Mouse (Mus musculus) thymus, postnatal 10 days (tissue): ENCODE measurements around the gene Tmem242.
A peak's percentile ranks its signal among the peaks of the same experiment; 100 is the strongest.

Experiments used
- DNase-seq, 2 experiments: peaks; one replicate each; pipeline ENCODE4 v3.0.0; 2021; ENCODE audit warnings: low spot score in 2 of 2

The Tmem242 gene

DNA sequence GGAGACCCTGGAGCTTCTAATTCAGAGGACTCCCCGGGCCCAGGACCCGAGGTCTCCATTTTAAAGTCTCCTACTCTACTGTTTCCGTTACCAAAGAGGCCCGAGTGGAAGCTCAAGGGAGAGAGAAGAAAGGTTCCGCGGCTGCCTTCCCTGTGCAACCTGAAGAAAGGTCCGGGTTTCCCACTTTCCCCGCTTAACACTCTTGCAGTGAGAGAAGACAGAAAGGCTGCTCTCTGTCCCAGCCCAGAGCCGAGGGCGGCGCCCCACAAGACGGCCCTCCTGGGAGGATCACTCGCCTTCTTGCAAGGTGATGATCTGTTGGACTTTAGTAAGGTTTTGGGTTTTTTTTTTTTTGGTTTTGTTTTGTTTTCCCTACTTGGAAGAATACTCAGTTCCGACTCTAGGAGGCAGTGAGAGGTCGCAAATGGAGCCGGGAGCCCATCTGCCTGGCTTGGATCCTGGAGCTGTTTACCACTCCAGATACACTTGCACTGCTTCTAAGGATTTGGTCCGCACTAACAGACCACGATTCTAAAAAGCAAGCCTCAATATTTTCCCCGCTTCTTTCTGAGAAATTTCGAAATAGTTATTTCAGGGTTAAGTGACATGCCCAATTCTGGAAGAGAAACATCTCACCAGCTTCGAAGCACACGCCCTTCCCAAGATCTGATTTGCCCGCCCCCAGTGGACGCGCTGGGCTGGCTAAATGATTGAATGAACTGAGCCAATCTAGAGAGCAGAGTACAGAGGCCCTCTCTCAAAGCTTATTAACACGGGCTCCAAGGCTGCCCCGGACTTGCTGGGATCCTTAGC is at the start of gene Tmem242:
Tmem242 (minus strand) TSS at position 101 of the 813 bp plus-strand sequence.
- peak; percentile 79 to 93 for DNase-seq

DNA sequence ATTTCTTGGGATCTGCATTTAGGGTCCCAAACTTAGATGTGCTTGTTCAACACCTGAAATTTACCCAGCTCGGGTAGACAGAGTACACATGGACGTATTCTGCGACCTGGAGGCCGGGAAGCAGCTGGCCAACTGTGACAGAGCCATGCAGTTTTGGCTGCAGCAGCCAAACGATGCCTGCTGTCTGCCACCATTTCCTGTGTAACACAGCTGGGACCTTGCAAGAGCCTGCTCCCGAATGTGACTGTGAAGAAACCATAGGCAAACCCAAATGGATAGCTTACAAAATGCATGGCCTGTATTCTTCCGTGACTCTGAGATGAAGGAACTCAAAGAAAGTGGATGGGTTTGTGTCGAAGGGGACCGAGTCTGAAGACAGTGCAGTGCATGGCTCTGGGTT is 48.1 kb upstream of the Tmem242 start:
- peak; percentile 50 to 52 for DNase-seq

DNA sequence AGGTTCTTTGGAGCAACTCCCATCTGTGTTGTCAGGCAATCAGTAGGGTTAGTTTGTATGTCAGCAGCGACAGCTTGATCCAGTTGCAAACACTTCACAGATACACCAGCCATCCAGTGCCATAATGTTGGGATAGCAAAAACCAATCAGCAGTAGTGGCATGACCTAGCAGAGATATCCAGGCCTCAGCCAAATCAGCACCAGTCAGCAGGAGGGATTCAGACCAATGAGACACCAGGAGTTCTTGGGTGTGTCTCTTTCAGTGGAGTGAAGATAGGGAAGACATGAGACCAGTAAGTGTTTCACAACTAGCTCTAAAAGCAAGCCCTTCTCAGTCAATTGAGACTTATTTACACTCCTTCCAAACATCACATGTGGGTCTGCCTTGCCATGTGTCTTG is 44.6 kb upstream of the Tmem242 start:
- no peak for DNase-seq

DNA sequence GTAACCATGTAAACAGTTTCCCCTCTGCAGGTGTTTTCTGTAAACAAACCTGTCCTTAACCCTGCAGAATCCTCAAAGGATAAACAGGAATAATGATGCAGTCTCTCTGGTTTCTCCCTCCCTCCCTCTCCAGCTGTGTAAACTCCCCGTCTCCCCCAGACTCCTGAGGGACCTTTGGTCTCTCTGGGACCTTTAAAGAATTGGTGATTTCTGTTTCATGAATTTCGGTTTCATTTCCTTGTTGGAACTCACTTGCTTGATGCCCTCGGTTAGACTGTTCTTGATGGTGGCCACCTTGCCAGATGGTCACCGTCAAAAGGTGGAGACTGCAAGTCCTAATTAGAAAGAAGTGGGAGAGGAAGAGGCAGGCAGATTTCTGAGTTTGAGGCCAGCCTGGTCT is 43.4 kb upstream of the Tmem242 start:
- DNase-seq = no peak

DNA sequence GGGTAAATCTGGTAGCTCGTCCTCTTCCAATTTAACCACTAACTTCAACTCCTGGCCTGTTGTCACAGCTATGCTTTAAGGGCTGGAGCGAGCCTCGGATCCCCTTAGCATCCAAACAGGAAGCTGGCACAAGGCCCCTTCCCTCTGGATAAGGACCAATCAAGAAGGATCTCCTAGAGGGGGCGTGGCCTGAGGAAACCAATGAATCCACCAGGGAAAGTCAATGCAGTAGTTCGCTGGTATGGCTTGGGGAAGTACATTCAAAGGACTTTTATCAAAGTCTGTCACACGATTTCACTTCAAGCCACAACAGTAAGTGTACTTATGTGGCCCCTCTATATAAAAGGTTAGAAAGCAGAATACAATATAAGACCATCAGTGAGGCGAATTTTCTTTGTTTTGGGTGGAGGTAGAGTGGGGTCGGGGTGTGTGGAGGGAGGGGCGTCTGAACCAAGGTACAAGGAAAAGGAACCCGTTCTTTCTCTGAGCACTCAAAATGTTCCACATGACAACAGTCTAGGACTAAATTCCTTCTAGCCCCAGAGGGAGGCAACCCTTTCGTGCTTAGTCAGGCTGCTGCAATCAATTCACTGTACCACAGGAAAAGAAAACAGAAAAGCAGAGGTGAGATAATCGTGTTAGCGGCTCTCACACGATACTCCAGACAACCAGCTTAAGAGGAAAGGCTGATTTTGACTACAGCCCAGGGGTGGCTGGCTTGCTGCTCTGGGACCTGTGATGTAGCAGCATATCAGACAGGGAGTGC is 36.1 kb upstream of the Tmem242 start:
- DNase-seq = no peak

DNA sequence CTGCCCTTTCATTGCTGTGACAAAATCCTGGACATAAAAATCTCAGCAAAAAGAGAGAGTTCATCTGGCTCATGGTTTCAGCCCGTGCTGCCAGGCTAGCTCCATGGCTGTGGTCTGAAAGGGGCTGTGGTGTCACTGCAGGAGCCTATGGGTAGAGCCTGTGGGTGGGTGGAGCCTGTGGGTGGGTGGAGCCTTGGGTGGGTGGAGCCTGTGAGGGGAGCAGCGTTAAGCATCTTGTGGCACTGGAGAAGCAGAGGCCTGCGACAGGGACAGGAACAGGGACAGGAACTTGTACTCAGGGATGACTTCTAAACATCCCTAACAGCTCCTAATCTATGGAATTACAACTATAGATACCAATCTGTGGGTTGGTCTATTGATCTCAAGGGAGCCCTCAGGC is 32.2 kb upstream of the Tmem242 start:
- no peak for DNase-seq

DNA sequence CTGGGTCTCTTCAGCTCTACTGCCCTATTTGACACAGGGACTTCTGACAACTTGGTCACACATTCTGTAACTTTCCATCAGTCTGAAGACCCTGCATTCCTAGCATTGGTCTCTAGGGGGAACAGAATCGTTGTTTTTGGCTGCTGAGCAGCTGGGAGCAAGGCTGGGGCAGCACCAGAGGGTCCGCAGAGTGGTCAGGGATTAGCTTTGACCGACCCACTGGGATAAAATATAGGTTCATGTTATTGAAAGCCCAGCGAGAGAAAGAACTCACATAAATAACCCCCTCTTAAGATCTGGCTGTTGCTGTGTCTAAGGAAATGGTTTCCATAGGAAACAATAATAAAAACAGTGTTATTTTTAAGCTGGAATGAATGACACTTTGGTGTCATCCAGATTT is 27.1 kb upstream of the Tmem242 start:
- no peak for DNase-seq

DNA sequence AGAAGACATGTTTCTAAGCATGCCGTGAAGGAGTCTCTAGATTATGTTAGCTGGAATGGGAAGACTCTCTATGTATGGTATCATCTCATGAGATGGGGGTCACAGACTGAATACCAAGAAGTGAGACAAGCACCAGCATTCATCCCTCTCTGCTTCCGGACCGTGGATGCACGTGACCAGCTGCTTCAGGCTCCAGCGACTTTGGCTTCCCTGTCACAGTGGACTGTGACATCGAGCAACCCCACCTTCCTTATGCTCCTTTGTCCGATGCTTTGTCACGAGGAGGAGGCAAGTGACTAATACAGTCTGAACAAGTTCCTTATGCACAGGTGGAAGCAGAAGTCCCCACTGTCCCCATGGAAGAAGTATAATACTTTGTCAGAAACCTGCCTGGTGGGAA is 26.7 kb upstream of the Tmem242 start:
- no peak for DNase-seq

DNA sequence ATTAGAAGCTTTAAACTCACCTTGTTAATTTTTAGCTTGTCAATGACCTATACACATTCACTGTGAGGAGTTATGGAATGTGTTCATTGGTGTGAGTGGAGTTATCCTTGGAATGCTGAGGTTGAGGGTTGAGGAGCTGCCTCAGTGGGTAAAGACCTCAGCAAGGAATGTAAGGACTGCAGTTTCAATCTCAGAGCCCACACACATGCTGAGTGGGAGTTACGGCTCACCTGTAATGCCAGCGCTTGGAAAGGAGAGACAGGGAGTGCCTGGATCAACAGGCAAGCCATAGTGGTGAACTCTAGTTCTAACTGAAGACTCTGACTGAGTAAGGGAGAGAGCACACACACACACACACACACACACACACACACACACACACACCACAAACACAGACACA is 23.9 kb upstream of the Tmem242 start:
- DNase-seq = no peak

DNA sequence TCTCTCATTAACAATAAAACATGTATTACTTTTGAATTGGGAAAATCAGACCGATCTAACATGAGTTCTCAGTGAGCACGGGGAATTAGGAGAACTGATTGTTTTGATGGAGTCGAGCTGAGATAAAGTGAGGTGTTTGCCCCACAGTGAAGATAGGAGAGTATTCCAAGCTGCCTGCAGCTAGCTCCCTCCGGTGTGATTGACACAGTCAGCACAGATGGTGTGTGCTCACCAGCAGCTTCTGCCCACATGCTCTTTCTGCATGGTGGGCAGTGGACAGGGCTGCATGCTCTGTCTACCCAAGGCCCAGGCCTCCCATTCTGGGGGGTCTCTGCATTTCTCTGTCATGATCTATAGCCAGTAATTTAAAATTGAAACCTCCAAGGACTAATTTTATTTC is 13.6 kb upstream of the Tmem242 start:
- no peak for DNase-seq

DNA sequence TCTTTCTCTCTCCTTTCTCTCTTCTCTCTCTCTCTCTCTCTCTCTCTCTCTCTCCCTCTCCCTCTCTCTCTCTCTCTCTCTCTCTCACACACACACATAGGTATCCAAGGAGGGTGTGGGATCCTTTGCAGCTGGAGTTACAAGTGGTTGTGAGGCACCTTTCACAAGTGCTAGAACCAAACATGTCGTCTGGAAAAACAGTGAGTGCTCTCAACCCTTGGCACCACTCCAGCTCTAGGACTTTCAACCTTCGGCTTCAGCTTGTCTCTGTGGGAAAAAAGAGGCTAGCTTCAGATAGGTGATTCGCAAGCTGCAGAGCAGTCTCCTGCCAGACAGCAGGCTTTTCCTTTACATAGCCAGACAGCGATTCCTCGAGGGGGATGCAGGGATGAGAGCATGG is 3.7 kb upstream of the Tmem242 start:
- DNase-seq = no peak

DNA sequence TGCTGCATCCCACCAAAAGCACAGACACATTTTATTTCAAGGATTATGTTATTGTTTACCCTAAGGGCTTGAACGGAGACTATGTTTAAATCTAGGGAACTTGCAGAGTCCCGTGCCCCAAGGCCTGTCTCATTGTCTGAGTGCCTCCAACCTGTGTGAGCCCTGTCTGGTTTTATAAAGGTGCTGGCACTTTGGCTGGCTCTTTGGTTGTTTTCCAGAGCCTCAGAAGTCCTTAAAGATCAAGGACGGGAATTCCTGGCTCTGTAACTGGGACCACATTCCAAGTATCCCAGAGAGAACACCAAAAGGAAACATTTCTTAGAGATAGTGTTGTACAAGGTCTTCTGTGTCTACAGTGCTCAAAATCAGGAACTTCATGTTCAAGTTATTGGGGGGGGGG is 3.2 kb upstream of the Tmem242 start:
- DNase-seq = no peak

DNA sequence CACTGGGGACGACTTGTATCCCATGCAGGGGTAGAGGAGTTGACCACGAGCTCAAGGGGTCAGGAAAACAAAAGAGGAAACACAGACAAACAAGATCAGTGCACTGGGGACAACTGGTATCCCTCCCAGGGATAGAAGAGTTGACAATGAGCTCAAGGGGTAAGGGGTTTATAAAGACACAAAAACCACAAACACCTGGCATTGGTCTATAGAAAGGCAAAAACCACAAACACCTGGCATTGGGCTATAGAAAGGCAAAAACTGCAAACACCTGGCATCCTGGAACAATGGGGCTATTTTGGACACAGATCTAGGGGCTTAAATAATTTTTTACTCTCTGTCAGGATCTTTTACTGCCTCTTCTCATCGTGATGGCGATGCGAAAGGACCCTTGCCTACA is 2.3 kb upstream of the Tmem242 start:
- DNase-seq = peak; percentile 29 to 43

DNA sequence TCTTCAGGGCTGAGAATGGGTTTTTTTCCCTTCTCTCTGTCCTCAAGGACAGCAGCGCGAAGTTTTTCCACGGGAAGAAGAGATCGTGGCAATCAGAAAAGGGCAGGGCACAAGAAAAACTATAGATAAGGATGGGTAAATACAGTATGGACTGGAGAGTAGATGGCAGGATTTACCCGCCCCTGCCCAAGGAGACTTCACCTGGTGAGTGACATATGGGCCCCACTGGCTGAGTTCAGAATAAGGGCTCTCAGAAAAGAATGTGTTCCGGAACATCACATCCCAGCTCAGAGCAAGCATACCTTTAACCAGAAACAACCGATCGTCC is 264 bp downstream of the Tmem242 start:
- no peak for DNase-seq

DNA sequence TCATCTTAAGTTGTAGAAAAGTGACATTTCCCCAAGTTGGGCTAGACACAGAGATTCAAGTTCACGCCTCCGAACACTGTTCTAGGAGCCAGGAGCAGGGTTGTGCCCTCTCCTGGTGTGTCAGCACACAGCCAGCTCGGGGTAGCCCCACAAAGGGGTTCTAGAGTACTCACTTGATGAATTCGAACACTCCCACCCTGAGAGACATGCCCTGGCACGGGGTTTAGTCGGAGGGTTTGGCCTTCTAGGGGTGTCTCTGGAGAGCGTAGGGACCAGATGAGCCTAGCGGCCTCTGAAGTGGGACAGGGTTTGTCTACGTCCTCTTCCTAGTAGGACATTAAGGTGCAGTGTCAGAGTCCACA is 10.3 kb downstream of the Tmem242 start:
- DNase-seq = no peak

DNA sequence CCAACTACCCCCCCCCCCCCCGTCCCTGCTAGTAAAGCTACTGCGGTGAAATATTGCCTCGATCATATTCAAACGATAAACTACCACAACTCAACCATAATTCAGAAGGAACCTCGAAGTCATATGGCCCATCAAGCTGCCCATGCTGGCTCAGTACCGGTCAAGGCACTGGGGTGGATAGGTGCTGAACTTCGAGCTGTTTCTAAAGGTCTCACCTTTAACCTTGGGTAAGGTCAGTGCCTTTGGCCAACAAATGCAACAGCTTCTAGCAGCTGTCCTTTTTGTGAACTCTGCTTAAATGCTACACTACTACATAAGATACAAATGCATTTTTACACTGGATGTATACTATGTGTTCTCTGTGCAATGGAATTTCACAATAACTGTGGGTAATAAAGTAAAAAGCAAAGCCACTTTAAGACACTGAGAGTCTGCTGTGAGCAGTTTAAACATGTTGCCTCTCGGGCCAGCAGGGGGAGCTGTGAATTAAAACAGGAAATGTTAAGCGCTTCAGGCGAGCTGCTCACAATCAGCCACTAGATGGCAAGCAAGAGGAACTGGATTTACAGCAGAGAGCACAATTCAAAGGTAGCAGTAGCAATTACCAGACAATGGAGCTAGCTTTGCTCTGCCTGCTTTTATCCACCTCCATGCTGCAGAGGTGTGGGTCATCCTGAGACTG is 10.8 kb downstream of the Tmem242 start:
- peak; percentile 78 to 95 for DNase-seq

DNA sequence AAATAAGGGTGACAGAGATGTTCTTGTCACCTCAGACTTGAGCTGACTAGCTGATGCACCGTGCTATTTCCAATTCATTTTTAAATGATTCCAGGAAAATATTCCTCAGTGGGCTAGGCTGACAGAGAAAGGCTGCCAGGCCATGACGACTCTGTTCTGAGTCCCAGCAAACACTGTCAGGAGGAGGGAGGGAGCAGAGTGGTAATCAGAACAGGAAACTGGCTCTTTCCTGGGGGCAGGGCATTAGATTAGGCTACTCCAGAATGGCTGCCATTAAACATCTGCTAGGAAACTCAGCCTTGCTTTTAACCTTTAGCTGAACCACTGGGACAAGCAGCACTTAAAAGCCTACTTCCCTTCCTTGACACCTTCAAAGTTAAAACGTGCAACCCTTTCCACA is 14.9 kb downstream of the Tmem242 start:
- DNase-seq = no peak

DNA sequence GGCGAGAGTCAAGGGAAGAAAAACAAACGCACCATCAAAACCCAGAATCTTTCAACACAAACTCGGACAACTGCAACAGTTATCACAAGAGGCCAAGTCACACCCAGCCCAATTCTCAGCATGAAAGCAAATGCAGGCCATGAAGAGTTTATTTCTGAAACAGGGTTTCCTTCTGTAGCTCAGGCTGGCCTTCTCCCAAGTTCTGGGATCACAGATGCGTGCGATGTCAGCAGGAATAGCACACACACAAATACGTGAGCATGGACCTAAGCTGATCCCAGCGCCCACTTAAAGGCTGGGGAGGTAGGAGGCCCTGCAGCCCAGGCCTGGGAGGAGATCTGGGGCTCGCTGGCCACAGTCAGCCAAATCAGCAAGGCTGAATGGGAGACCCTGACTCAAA is 15.9 kb downstream of the Tmem242 start:
- no peak for DNase-seq

DNA sequence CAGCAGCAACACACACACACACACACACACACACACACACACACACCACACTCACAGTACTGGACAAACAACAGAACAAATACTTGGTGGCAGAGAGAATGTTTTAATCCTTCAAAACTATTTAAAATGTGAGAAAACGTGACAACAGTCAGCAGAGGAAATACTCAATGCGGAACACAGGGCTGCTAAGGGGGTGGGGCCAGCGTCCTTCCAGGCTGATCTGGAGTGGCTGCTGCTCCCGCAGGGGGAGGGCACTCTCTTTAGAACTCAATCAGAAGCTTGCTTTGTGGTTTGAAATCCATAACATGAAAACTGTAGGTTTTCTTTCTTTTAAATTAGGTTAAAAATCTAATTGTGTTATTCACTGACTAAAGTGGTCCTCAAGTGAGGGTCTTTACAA is 18.2 kb downstream of the Tmem242 start:
- DNase-seq = no peak

DNA sequence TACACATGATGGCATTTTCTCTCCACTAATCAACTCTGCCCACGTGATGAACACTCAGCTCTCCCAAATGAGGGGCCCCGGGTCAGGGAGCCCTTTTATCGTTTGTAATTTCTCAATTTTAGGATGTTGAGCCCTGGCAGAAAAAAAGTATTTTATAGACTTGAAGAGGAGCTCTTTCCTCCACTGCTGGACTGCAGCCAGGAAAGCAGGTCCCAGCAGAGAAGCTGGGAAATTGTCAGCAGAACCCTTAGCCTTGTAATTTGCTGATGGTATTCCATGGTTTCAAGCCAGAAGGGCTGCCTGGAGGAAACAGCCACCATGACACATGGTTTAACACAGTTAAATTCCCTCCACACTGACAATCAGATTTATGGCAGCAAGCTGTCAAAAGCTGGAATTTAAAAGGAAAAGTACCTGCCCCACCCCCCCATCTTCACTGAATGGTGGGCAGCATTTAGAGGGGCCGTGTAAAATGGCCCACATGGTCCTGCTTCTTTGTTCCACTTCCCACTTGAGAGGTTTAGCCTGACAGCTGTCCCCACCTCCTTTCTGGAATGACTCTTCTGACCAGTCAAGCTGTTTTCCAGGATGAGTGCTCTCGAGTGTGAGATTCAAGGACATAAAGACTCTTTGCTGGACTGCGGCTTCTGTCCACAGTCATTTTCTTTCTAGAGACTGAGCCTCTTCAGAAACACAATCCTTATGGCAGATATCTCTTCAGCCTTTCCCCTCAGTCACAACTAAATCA is 20.1 kb downstream of the Tmem242 start:
- no peak for DNase-seq

DNA sequence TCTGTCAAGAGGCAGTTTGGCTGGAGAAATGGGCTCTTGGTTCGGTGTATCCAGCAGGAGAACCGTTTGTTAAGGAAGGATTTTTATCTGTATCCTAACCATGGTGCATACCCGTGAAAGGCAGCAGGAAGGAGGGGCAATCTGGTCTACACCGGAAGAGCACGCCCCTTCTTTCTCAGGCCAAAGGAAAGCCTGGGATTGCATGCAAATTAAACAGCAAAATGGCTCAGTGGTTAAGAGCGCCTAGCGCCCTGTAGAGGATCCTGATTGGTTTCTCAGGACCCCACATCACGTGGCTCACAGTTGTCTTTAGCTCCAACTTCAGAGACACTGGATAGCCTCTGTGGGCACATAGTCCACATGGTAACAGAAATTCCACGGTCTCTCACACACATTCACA is 21.0 kb downstream of the Tmem242 start:
- no peak for DNase-seq

DNA sequence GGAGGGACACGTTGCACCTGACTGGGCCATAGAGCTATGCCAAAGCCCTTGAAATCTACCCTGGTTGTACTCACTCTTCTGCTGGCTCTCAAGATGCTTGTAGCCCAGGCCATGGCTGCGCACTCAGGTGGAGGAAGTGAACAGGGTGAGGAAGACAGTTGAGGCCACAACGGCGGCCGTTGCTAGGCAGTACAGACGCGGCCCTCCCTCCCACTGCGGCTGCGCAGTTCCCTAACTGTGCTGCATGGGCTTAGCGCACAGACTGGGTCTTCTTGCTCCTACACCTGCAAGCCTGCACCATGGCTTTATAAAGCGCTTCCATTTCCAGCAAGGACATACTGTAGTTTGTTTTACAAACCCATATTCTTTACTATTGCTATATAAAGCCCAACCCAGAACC is 21.5 kb downstream of the Tmem242 start, which contains the start of gene Ldhal6b:
Ldhal6b (minus strand) TSS at position 223 of the 400 bp plus-strand sequence.
- no peak for DNase-seq
